Mouse (Mus musculus) lung, embryonic 15.5 days (tissue): ENCODE data around the gene Neo1. TPM values are rescaled to one million over a fixed set of nuclear protein-coding genes. Genes with fewer than 3 reads are reported as not detected.

Experiments
- ATAC-seq: fragments of 200-750 bp; cut with Nextera tagmentation; 2 replicates; pipeline ENCODE4 v1.8.0; 2017; ENCODE audit warnings: moderate number of reproducible peaks, borderline replicate concordance; ENCODE audit not compliant: low FRiP score, low TSS enrichment; ENCODE audit errors: extremely low read depth
- H3K27ac ChIP-seq: fragments of 300-500 bp; sonication (generic); 2 replicates; pipeline ENCODE4 v1.5.1; 2015; ENCODE audit warnings: moderate library complexity, mild to moderate bottlenecking, inconsistent platforms
- H3K27me3 ChIP-seq: fragments of 300-500 bp; sonication (generic); 2 replicates; pipeline ENCODE4 v1.6.1; 2015; ENCODE audit warnings: inconsistent platforms
- H3K36me3 ChIP-seq: fragments of 300-500 bp; sonication (generic); 2 replicates; pipeline ENCODE4 v1.6.1; 2015; ENCODE audit warnings: inconsistent platforms
- H3K4me1 ChIP-seq: fragments of 300-500 bp; sonication (generic); 2 replicates; pipeline ENCODE4 v1.6.1; 2015; ENCODE audit warnings: inconsistent platforms
- H3K4me2 ChIP-seq: fragments of 300-500 bp; sonication (generic); 2 replicates; pipeline ENCODE4 v1.6.1; 2015; ENCODE audit warnings: inconsistent platforms, mild to moderate bottlenecking, moderate library complexity
- H3K4me3 ChIP-seq: fragments of 300-500 bp; sonication (generic); 2 replicates; pipeline ENCODE4 v1.5.1; 2015; ENCODE audit warnings: mild to moderate bottlenecking, inconsistent platforms
- H3K9ac ChIP-seq: fragments of 300-500 bp; sonication (generic); 2 replicates; pipeline ENCODE4 v1.6.1; 2015; ENCODE audit warnings: inconsistent platforms
- H3K9me3 ChIP-seq: fragments of 300-500 bp; sonication (generic); 2 replicates; pipeline ENCODE4 v1.6.1; 2016; ENCODE audit warnings: inconsistent platforms
- WGBS: fragments of 180-500 bp; shearing (Covaris S2); methylation state at CpG from one replicate; pipeline ENCODE4 v1.1.7; 2015; 5-methylcytosine and 5-hydroxymethylcytosine counted together
- polyA plus RNA-seq: library from polyadenylated mRNA; unstranded; fragments of >200 nt; fragmentation: Nextera tagmentation; extraction: Ambion mirVana; gene quantifications from 2 replicates; pipeline ENCODE4 v1.2.1, GENCODE M21; 2015

Neo1 gene
- polyA plus RNA-seq: 41.2 and 44.0 TPM in 2 replicates

DNA sequence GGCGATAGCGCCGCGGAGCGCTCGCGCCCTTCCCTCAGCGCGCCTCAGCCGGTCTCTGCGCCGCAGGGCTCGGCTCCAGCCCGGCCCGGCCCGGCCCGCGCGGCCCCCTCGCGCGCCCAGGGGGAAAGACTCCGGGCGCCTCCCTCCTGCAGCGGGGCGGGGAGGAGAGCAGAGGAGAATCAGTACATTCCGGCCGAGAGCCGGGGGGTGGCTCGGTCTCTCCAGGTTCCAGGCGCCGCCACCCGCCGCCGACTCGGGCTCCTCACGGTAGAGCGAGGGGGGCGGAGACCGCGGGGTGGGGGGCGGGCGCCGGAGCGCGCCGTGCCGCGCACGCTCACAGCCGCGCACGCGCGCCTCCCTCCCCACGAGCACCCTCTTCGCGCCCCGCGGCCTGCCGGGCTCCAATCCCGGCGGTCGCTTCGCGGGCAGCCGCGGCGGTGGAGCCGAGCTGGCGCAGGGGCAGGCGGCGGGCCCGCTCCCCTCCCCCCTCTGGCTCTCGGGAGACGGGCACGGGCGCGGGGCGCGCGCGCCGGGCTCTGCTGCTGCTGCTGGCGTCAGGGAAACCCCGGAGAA, at the start of gene Neo1:
Gene Neo1, minus strand, starts transcription at position 283 of the 573 bp plus-strand sequence.
- WGBS: under 1% methylated on average over 43 of the region's 86 CpGs
- peak; percentile 91 for ATAC-seq

DNA sequence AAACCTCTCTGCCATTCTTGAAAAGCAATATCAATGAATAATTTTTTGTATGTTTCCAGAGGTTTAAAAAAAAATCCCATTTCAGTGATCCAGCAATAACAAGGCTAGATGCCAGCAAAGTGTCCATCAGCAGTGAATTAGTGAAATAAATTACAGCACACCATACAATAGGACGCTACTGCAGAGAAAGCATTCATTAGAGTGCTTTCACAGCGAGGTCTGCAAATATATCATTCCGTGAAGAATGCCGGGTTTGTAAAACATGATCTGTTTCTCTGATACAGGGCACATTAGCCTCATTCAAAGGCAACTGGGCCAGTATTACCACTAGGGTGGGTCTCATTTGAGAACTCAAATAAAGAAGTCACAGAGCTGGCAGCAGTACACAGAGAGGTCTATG, 39.4 kb upstream of the Neo1 start:
- 72% methylated on average over 4 of the region's 4 CpGs for WGBS
- peaks cover 22% of the 10 kb centered on the region for H3K4me1 ChIP-seq
- ATAC-seq: no peak
- no peak overlapping the region for H3K9ac ChIP-seq
- no peaks in the 10 kb centered on the region for H3K27me3 ChIP-seq
- H3K36me3 ChIP-seq: no peaks in the 10 kb centered on the region
- H3K4me2 ChIP-seq: no peak overlapping the region
- H3K4me3 ChIP-seq: no peak overlapping the region
- no peaks in the 10 kb centered on the region for H3K9me3 ChIP-seq
- no peak overlapping the region for H3K27ac ChIP-seq

More for the DNA sequence above, at the start of gene Neo1:
- Histone ChIP-seq H3K4me3 (peak within 1 kb of the TSS; percentile 91), H3K36me3 (no peaks in the 10 kb centered on the region), H3K4me1 (peaks cover 21% of the 10 kb centered on the region), H3K27ac (peak within 1 kb of the TSS; percentile 98), H3K9ac (peak within 1 kb of the TSS; percentile 93), H3K9me3 (no peaks in the 10 kb centered on the region), H3K4me2 (peak within 1 kb of the TSS; percentile 71), H3K27me3 (no peaks in the 10 kb centered on the region)

DNA sequence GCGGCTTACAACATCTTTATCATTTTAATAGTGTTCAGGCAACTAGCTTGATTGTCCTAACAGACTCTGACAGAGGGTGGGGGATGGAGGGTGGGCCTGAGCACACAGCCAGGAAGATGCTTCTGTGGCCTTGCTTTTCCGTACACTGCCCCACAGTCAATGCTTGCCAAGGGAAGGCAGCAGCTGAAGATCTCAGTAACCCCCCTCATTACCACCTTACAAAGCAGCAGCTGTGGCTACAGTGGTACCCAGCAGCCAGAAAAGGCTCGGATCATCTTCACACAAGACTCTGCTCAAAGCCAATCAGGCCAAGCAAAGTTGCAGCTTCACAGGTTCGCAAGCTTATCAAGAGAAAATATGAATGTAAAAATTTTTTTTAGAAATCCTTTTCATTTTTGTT, 37.6 kb upstream of the Neo1 start:
- H3K4me1 ChIP-seq: peaks cover 22% of the 10 kb centered on the region
- no peak overlapping the region for H3K27ac ChIP-seq
- H3K9ac ChIP-seq: no peak overlapping the region
- H3K9me3 ChIP-seq: no peaks in the 10 kb centered on the region
- no peak overlapping the region for H3K4me2 ChIP-seq
- no peaks in the 10 kb centered on the region for H3K36me3 ChIP-seq
- H3K4me3 ChIP-seq: no peak overlapping the region
- no peaks in the 10 kb centered on the region for H3K27me3 ChIP-seq
- WGBS: 72% methylated on average over 4 of the region's 4 CpGs
- ATAC-seq: no peak

DNA sequence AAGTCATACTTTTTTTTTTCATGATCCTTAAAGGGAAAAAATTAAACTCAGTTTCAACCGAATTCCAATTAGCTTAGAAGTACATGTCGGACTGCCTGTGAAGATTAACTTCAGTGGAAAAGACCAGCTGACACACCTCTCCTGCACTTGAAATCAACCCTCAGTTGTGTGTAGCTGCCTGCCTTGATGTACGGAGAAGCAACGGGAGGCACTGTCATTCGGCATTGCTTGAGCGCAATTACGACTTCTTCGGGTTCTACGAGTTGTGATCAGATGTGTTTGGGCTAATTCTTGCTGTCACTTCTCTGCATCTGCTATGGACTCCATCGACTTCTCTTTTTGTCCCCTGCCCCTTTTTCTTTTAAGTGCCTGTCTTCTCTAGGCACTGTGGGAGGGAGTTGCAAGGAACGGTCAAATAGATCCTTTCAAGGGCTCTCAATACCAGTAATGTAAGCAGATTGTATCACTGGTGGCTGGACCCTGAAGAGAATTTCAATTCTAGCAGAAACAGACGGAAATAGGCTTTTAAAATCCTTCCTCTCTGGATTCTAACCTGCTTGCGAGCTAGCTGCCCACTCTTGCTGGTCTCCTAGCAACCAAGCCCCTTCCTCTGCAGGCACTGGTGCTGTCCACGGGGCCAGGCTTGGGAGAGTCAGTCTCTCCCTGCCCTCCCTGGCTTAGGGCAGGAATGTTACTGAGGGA, 36.0 kb upstream of the Neo1 start:
- no peak overlapping the region for H3K9ac ChIP-seq
- H3K4me2 ChIP-seq: peak overlapping the region; percentile 35

DNA sequence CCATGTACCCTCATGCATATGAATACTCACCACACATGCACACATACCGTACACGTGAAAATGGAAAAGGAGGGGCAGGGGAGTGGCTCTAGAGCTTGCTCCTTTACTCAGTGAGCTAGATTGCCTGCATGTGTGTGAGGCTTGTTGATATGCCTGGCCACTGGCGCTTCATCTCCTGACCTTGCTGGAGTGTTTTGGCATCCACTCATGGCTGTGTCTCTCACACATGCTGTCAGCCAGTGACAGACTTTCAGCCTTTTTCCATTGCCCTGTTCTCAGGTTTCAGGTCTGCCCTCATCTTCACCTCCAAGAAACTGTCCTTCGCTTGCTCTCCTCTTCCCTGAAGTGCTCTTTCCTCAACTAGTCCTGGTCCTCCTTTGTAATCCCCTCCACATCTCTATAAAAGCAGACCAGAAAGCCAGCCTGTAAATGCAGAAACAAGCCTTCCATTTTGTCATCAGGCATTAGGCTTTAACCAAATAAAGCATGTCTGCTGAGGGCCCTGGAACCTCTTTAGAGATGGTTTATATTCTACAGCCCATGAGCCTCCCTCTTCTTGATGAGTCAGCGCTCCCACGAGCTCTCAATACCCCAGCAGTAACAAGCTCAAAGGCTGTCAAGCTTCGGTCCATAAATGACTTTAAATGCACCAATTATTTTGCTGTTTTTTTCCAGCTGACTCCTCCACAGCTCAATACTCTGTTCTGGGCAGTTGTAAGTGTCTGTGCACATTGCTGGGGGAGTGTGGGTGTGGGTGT, 35.2 kb upstream of the Neo1 start:
- Histone ChIP-seq H3K4me2 (no peak overlapping the region), H3K4me3 (no peak overlapping the region)

More for the DNA sequence above, 36.0 kb upstream of the Neo1 start:
- ATAC-seq: no peak
- Histone ChIP-seq H3K9me3 (no peaks in the 10 kb centered on the region), H3K4me1 (peaks cover 22% of the 10 kb centered on the region), H3K4me3 (no peak overlapping the region), H3K36me3 (no peaks in the 10 kb centered on the region), H3K27me3 (no peaks in the 10 kb centered on the region), H3K27ac (no peak overlapping the region)
- 12% methylated on average over 14 of the region's 14 CpGs for WGBS

DNA sequence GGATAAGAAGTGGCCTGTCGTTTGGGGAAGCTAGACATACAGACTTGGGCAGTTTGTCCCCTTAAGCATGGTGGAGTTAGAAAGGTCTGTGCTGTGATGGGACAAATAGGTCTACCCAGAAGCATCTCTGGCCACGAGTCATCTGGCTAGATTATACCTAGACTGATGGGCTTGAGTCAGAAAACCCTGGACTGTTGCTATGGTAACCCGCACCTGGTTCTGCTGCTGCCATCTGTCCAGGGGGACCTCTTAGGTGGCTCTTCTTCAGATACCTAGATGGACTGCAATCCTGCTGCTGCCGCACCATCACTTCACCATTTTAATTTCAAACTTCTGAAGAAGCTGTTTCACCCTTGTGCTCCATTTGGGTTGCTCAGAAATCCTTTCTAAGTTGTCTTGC, 34.0 kb upstream of the Neo1 start:
- no peak overlapping the region for H3K9ac ChIP-seq
- ATAC-seq: no peak
- no peak overlapping the region for H3K27ac ChIP-seq
- no peaks in the 10 kb centered on the region for H3K9me3 ChIP-seq
- H3K36me3 ChIP-seq: no peaks in the 10 kb centered on the region
- no peak overlapping the region for H3K4me3 ChIP-seq
- peaks cover 28% of the 10 kb centered on the region for H3K4me1 ChIP-seq
- no peak overlapping the region for H3K4me2 ChIP-seq
- WGBS: 78% methylated on average over 4 of the region's 4 CpGs
- H3K27me3 ChIP-seq: no peaks in the 10 kb centered on the region

More for the DNA sequence above, 35.2 kb upstream of the Neo1 start:
- Histone ChIP-seq H3K27me3 (no peaks in the 10 kb centered on the region), H3K4me1 (peaks cover 26% of the 10 kb centered on the region), H3K36me3 (no peaks in the 10 kb centered on the region), H3K27ac (no peak overlapping the region), H3K9ac (no peak overlapping the region), H3K9me3 (no peaks in the 10 kb centered on the region)
- ATAC-seq: peak; percentile 31; the same call in 1 of the 2 replicates
- WGBS: 20% methylated on average over 7 of the region's 7 CpGs

DNA sequence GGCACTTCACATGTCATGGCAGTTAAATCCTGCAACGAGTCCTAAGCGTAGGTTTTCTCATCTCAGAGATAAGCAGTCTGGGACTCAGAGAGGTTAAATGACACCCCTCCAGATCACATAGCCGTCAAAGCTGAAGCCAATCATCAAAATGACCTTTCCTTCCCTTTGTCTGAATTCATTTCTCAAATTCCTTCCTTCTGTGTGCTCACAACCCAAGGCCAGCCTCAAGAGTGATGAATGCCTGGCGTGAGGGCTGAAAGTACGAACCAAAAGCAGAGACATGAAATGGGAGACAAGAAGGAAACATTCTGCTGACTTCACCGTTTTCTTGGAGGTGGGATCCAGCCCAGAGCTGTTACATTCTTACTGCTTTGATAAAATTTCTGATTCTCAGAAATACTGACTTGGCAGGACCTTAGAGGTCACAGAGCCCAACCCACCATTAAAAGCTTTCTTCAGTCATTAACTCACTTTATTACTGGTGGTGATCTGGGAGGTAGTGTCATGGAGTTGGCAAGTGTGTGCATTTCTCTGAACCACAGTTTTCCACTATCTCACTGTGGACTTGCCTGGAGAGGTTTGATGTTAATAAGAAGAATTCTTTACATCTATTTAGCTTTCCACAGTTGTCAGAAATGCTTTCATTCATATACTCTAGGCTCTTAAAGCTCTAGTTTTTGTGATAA, 29.5 kb upstream of the Neo1 start:
- H3K9me3 ChIP-seq: no peaks in the 10 kb centered on the region
- H3K27me3 ChIP-seq: no peaks in the 10 kb centered on the region
- H3K27ac ChIP-seq: no peak overlapping the region
- 30% methylated on average over 6 of the region's 6 CpGs for WGBS
- H3K4me1 ChIP-seq: peaks cover 14% of the 10 kb centered on the region; the same call in 1 of the 2 replicates
- H3K9ac ChIP-seq: no peak overlapping the region
- no peaks in the 10 kb centered on the region for H3K36me3 ChIP-seq
- H3K4me3 ChIP-seq: no peak overlapping the region
- no peak for ATAC-seq
- no peak overlapping the region for H3K4me2 ChIP-seq

DNA sequence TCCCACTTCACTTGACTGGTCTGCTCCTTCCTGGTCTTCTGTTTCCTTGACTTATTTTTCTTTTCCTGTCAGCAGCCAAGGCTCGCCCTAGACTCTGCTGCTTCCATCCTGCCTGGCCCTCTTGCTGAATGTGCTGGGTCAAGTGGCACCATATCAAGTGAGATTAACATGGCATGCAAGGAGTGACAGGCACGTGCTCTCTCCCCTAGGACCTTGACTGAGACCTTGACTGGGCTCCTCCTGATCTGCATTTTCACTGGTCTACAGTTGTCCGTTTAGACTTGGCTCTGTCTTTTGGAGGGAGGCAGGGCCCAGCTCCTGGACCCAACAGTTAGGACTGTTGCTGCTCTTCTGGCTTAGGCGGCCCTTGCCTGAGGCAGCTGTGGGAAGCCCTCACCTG, 26.2 kb upstream of the Neo1 start:
- Histone ChIP-seq H3K27ac (no peak overlapping the region), H3K9me3 (no peaks in the 10 kb centered on the region), H3K4me2 (no peak overlapping the region), H3K36me3 (no peaks in the 10 kb centered on the region), H3K4me3 (no peak overlapping the region), H3K9ac (no peak overlapping the region), H3K4me1 (0 out of 2 replicates have a peak, but pooled peaks cover 12% of the 10 kb centered on the region), H3K27me3 (no peaks in the 10 kb centered on the region)
- no peak for ATAC-seq
- WGBS: 41% methylated on average over 4 of the region's 4 CpGs

DNA sequence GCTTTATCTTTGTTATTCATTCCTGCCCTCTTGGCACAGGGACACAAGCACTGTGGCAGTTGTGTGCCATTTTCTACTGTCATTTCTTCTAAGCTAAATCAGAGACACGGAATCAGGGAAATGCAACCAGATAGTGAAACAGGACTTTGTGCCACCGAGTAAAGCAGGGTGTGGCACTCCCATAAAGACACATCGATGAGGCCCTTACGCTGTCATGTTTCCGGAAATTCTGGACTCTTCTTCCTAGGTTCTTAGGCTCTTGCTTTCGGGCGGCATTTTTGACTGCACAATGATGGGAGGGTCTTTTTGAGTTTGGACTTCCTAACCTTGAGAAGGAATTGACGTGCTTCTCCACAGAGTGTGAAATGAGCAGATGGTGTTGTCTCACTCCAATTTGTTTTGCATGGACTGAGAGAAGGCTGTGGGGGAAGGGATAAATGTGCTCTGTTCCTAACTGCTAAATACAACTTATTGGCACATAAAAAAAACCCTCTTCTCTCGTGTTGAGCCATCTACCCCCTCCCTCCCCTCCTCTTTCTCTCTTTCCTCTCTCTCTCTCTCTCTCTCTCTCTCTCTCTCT, 23.9 kb upstream of the Neo1 start:
- Histone ChIP-seq H3K4me2 (no peak overlapping the region), H3K27ac (no peak overlapping the region), H3K36me3 (no peaks in the 10 kb centered on the region), H3K9me3 (no peaks in the 10 kb centered on the region), H3K27me3 (no peaks in the 10 kb centered on the region), H3K9ac (no peak overlapping the region), H3K4me3 (no peak overlapping the region), H3K4me1 (0 out of 2 replicates have a peak, but pooled peaks cover 6% of the 10 kb centered on the region)
- WGBS: 72% methylated on average over 9 of the region's 9 CpGs
- ATAC-seq: no peak

DNA sequence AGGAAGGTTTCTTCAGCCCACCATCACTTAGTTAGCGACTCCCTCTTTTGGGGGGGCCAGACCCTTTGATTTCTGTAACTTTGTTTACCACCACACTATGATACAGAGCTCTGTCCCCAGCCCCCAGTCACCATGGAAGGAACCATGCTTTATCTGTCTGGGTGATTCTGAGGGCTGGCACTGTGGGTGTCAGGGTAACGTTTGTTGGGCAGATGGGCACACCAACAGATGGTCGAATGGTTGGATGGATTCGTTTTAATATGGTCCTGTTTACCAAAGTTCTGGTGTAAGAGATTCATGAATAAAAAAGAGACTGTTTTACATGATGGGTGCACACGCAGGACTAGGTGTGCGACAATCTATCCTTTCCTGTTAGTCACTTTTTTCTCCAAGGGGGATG, 22.9 kb upstream of the Neo1 start:
- H3K27ac ChIP-seq: no peak overlapping the region
- 82% methylated on average over 6 of the region's 6 CpGs for WGBS
- ATAC-seq: no peak
- no peak overlapping the region for H3K9ac ChIP-seq
- H3K36me3 ChIP-seq: no peaks in the 10 kb centered on the region
- H3K4me3 ChIP-seq: no peak overlapping the region
- H3K4me2 ChIP-seq: no peak overlapping the region
- H3K4me1 ChIP-seq: 0 out of 2 replicates have a peak, but pooled peaks cover 6% of the 10 kb centered on the region
- no peaks in the 10 kb centered on the region for H3K9me3 ChIP-seq
- H3K27me3 ChIP-seq: no peaks in the 10 kb centered on the region

DNA sequence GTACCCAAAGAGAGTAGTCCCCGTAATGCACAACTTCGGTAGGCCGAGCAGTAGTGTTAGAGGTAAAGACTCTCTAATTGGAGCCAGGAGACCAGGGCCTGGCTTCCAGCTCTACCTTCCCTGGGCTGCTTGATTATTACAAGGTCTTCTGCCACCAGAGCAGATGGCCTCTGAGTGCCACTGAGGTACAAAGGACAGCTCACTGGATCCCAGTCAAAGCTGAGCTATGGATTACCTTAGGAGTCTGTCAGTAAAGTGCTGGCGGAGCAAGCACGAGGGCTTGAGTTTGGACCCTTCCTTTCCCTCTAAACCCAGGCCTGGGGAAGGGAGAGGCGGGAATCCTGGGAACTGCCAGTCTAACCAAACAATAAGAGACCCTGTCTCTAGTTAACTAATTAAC, 21.8 kb upstream of the Neo1 start:
- H3K4me1 ChIP-seq: 0 out of 2 replicates have a peak, but pooled peaks cover 6% of the 10 kb centered on the region
- WGBS: 89% methylated on average over 6 of the region's 6 CpGs
- H3K4me3 ChIP-seq: no peak overlapping the region
- no peak overlapping the region for H3K4me2 ChIP-seq
- H3K36me3 ChIP-seq: no peaks in the 10 kb centered on the region
- no peaks in the 10 kb centered on the region for H3K27me3 ChIP-seq
- H3K27ac ChIP-seq: no peak overlapping the region
- no peak overlapping the region for H3K9ac ChIP-seq
- H3K9me3 ChIP-seq: no peaks in the 10 kb centered on the region
- ATAC-seq: no peak
